Mouse (Mus musculus) hindbrain, embryonic 14.5 days (tissue): ENCODE results near the gene Prex1. TPM values are rescaled to one million over a fixed set of nuclear protein-coding genes. Genes with fewer than 3 reads are reported as not detected.
A peak's percentile ranks its signal among the peaks of the same experiment; 100 is the strongest.

Experiments
- ATAC-seq: fragments of 200-750 bp; cut with Nextera tagmentation; 2 replicates; pipeline ENCODE4 v1.8.0; 2017; ENCODE audit warnings: moderate number of reproducible peaks, mild to moderate bottlenecking, moderate TSS enrichment, moderate library complexity; ENCODE audit not compliant: low FRiP score
- DNase-seq: peaks from one replicate; pipeline ENCODE4 v3.0.0-alpha.2; 2015; ENCODE audit warnings: low spot score
- H3K27ac ChIP-seq: fragments of 300-500 bp; sonication (generic); 2 replicates; pipeline ENCODE4 v1.5.1; 2014; ENCODE audit warnings: mild to moderate bottlenecking, moderate library complexity
- H3K27me3 ChIP-seq: fragments of 300-500 bp; sonication (generic); 2 replicates; pipeline ENCODE4 v1.6.1; 2014; ENCODE audit warnings: mild to moderate bottlenecking, low read length, mixed read lengths; ENCODE audit not compliant: control insufficient read depth, insufficient read depth
- H3K36me3 ChIP-seq: fragments of 300-500 bp; sonication (generic); replicated peaks from 2 replicates; pipeline ENCODE4 v1.6.1; 2014; ENCODE audit not compliant: control insufficient read depth, insufficient read depth
- H3K4me1 ChIP-seq: fragments of 300-500 bp; sonication (generic); replicated peaks from 2 replicates; pipeline ENCODE4 v1.6.1; 2014; ENCODE audit warnings: antibody characterized with exemption, low read length, mixed read lengths; ENCODE audit not compliant: control insufficient read depth, insufficient read depth
- H3K4me2 ChIP-seq: fragments of 300-500 bp; sonication (generic); replicated peaks from 2 replicates; pipeline ENCODE4 v1.6.1; 2014; ENCODE audit warnings: mild to moderate bottlenecking, moderate library complexity
- H3K4me3 ChIP-seq: fragments of 300-500 bp; sonication (generic); replicated peaks from 2 replicates; pipeline ENCODE4 v1.5.1; 2014; ENCODE audit warnings: mild to moderate bottlenecking, low read length
- H3K9ac ChIP-seq: fragments of 300-500 bp; sonication (generic); 2 replicates; pipeline ENCODE4 v1.6.1; 2014
- H3K9me3 ChIP-seq: fragments of 300-500 bp; sonication (generic); 2 replicates; pipeline ENCODE4 v1.6.1; 2016; ENCODE audit warnings: low read length; ENCODE audit not compliant: control insufficient read depth
- WGBS: fragments of 180-500 bp; shearing (Covaris S2); extraction: QIAGEN DNeasy Blood & Tissue Kit; methylation state at CpG from one replicate; pipeline ENCODE4 v1.1.7; 2014; 5-methylcytosine and 5-hydroxymethylcytosine counted together
- polyA plus RNA-seq: library from polyadenylated mRNA; unstranded; fragments of >200 nt; fragmentation: Nextera tagmentation; extraction: Ambion mirVana; gene quantifications from 2 replicates; pipeline ENCODE4 v1.2.1, GENCODE M21; 2014

Gene Prex1
- polyA plus RNA-seq, 1 experiment from 2014 or later: 27.3 TPM

GRCm38 (mm10) chr2:166560826-166561225, 152.8 kb downstream of the Prex1 start:
- Histone ChIP-seq H3K4me2 (no peak overlapping the region), H3K36me3 (no peaks in the 10 kb centered on the region), H3K27me3 (0 out of 2 replicates have a peak, but pooled peaks cover 2% of the 10 kb centered on the region), H3K4me3 (no peak overlapping the region), H3K27ac (no peak overlapping the region), H3K9me3 (no peaks in the 10 kb centered on the region), H3K4me1 (peaks cover 19% of the 10 kb centered on the region), H3K9ac (no peak overlapping the region)
- WGBS: 92% methylated on average over 7 of the region's 7 CpGs
- DNase-seq: no peak
- no peak for ATAC-seq

GRCm38 (mm10) chr2:166559531-166559930, 154.1 kb downstream of the Prex1 start:
- DNase-seq: no peak
- Histone ChIP-seq H3K9me3 (no peaks in the 10 kb centered on the region), H3K4me2 (no peak overlapping the region), H3K36me3 (no peaks in the 10 kb centered on the region), H3K4me3 (no peak overlapping the region), H3K9ac (peak overlapping the region; percentile 44; the same call in 1 of the 2 replicates), H3K27ac (peak overlapping the region; percentile 26; the same call in 1 of the 2 replicates), H3K27me3 (0 out of 2 replicates have a peak, but pooled peaks cover 2% of the 10 kb centered on the region), H3K4me1 (peaks cover 19% of the 10 kb centered on the region)
- 5% methylated on average over 10 of the region's 10 CpGs for WGBS
- no peak for ATAC-seq

GRCm38 (mm10) chr2:166555508-166555907, 158.1 kb downstream of the Prex1 start:
- 51% methylated on average over 2 of the region's 2 CpGs for WGBS
- no peaks in the 10 kb centered on the region for H3K9me3 ChIP-seq

GRCm38 (mm10) chr2:166554169-166554505, 159.5 kb downstream of the Prex1 start:
- 80% methylated on average over 11 of the region's 11 CpGs for whole genome bisulfite sequencing
- H3K36me3 ChIP-seq: no peaks in the 10 kb centered on the region
- H3K4me1 ChIP-seq: peaks cover 21% of the 10 kb centered on the region
- H3K27me3 ChIP-seq: no peaks in the 10 kb centered on the region
- DNase-seq: no peak
- H3K4me3 ChIP-seq: no peak overlapping the region
- H3K9ac ChIP-seq: no peak overlapping the region
- no peaks in the 10 kb centered on the region for H3K9me3 ChIP-seq
- no peak for ATAC-seq
- no peak overlapping the region for H3K4me2 ChIP-seq
- no peak overlapping the region for H3K27ac ChIP-seq

More at GRCm38 (mm10) chr2:166555508-166555907, 158.1 kb downstream of the Prex1 start:
- Histone ChIP-seq H3K27ac (no peak overlapping the region), H3K27me3 (no peaks in the 10 kb centered on the region), H3K4me3 (no peak overlapping the region), H3K9ac (no peak overlapping the region), H3K4me1 (peaks cover 30% of the 10 kb centered on the region), H3K4me2 (no peak overlapping the region), H3K36me3 (no peaks in the 10 kb centered on the region)
- DNase-seq (peak; percentile 62), ATAC-seq (no peak)

- H3K27me3 ChIP-seq: no peaks in the 10 kb centered on the region
- no peaks in the 10 kb centered on the region for H3K36me3 ChIP-seq
- H3K4me2 ChIP-seq: no peak overlapping the region
- no peaks in the 10 kb centered on the region for H3K9me3 ChIP-seq
- ATAC-seq (no peak), DNase-seq (no peak)
- peaks cover 20% of the 10 kb centered on the region for H3K4me1 ChIP-seq
- H3K27ac ChIP-seq: no peak overlapping the region
- no peak overlapping the region for H3K4me3 ChIP-seq
- 36% methylated on average over 18 of the region's 18 CpGs for WGBS
- no peak overlapping the region for H3K9ac ChIP-seq
Measured at GRCm38 (mm10) chr2:166553502-166554168, 160.0 kb downstream of the Prex1 start.

- 39% methylated on average over 6 of the region's 6 CpGs for WGBS
- ATAC-seq (no peak), DNase-seq (no peak)
- Histone ChIP-seq H3K4me2 (no peak overlapping the region), H3K9ac (no peak overlapping the region), H3K27me3 (no peaks in the 10 kb centered on the region), H3K9me3 (no peaks in the 10 kb centered on the region), H3K36me3 (no peaks in the 10 kb centered on the region), H3K4me1 (peaks cover 12% of the 10 kb centered on the region; the same call in 1 of the 2 replicates), H3K4me3 (no peak overlapping the region), H3K27ac (no peak overlapping the region)
Measured at GRCm38 (mm10) chr2:166552657-166553056, 161.0 kb downstream of the Prex1 start.

GRCm38 (mm10) chr2:166551831-166552498, 161.7 kb downstream of the Prex1 start:
- WGBS: 30% methylated on average over 15 of the region's 15 CpGs
- H3K4me3 ChIP-seq: no peak overlapping the region
- DNase-seq: no peak
- no peaks in the 10 kb centered on the region for H3K36me3 ChIP-seq
- H3K9me3 ChIP-seq: no peaks in the 10 kb centered on the region
- no peak overlapping the region for H3K4me2 ChIP-seq
- H3K27ac ChIP-seq: peak overlapping the region; percentile 20; the same call in 1 of the 2 replicates
- peaks cover 12% of the 10 kb centered on the region; the same call in 1 of the 2 replicates for H3K4me1 ChIP-seq
- no peak overlapping the region for H3K9ac ChIP-seq
- H3K27me3 ChIP-seq: no peaks in the 10 kb centered on the region
- ATAC-seq: no peak

GRCm38 (mm10) chr2:166549871-166550270, 163.8 kb downstream of the Prex1 start:
- Histone ChIP-seq H3K27ac (no peak overlapping the region), H3K4me2 (no peak overlapping the region), H3K9me3 (no peaks in the 10 kb centered on the region), H3K36me3 (no peaks in the 10 kb centered on the region), H3K4me3 (no peak overlapping the region), H3K9ac (peak overlapping the region; percentile 30; the same call in 1 of the 2 replicates), H3K4me1 (peaks cover 12% of the 10 kb centered on the region; the same call in 1 of the 2 replicates), H3K27me3 (no peaks in the 10 kb centered on the region)
- 30% methylated on average over 8 of the region's 8 CpGs for WGBS
- ATAC-seq (peak; percentile 52; the same call in 1 of the 2 replicates), DNase-seq (no peak)

- Histone ChIP-seq H3K4me2 (no peak overlapping the region), H3K4me3 (no peak overlapping the region), H3K4me1 (peaks cover 12% of the 10 kb centered on the region; the same call in 1 of the 2 replicates), H3K36me3 (no peaks in the 10 kb centered on the region), H3K9me3 (no peaks in the 10 kb centered on the region), H3K9ac (no peak overlapping the region), H3K27ac (no peak overlapping the region), H3K27me3 (no peaks in the 10 kb centered on the region)
- DNase-seq (no peak), ATAC-seq (no peak)
- WGBS: 85% methylated on average over 5 of the region's 5 CpGs
Measured at GRCm38 (mm10) chr2:166549069-166549468, 164.6 kb downstream of the Prex1 start.
